Mouse (Mus musculus) ES-E14 (cell line): Measurements from ENCODE around the gene Jag1.

ENCODE experiments used
- CHD2 ChIP-seq: IDR thresholded peaks from 2 replicates; pipeline ENCODE4 v1.6.1; 2014; ENCODE audit warnings: mild to moderate bottlenecking, low read depth, low read length, inconsistent platforms
- HCFC1 ChIP-seq: IDR thresholded peaks from 2 replicates; pipeline ENCODE4 v1.6.1; 2012; ENCODE audit warnings: low read length, inconsistent platforms, borderline replicate concordance; ENCODE audit not compliant: insufficient read depth
- MAFK ChIP-seq: IDR thresholded peaks from 2 replicates; pipeline ENCODE4 v1.6.1; 2014; ENCODE audit warnings: mild to moderate bottlenecking, low read depth, low read length, inconsistent platforms; ENCODE audit not compliant: insufficient read depth
- ZC3H11A ChIP-seq: IDR thresholded peaks from 2 replicates; pipeline ENCODE4 v1.6.1; 2012; ENCODE audit warnings: low read depth, mild to moderate bottlenecking, inconsistent platforms, low read length, borderline replicate concordance
- ZNF384 ChIP-seq: IDR thresholded peaks from 2 replicates; pipeline ENCODE4 v1.6.1; 2012; ENCODE audit warnings: low read depth, low read length, inconsistent platforms

DNA sequence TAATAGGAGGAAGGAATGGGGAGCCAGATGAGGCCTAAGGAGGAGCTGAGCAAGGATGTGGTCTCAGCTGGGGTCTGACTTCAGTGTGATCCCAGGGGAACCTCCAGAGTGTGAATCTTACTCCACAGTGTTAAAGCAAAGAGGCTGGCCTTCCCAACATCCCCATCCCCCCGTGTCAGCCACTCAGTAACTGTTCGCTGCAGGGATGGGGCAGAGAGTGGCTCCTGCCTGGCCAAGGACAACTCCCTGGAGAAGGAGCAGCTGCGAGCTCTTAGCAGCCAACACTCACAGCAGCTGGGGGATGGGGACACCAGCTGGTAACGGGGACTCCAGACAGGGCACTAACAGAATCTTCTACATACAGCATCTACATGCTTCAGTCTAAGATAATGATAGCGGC is 15.4 kb downstream of the Jag1 start:
- TF ChIP-seq CHD2 = no peak
- no peak for TF ChIP-seq ZC3H11A
- no peak for TF ChIP-seq ZNF384
- TF ChIP-seq MAFK = no peak
- TF ChIP-seq HCFC1 = no peak
